ENCODE assay signal across 9 mouse cellular contexts in the genomic region with DNA sequence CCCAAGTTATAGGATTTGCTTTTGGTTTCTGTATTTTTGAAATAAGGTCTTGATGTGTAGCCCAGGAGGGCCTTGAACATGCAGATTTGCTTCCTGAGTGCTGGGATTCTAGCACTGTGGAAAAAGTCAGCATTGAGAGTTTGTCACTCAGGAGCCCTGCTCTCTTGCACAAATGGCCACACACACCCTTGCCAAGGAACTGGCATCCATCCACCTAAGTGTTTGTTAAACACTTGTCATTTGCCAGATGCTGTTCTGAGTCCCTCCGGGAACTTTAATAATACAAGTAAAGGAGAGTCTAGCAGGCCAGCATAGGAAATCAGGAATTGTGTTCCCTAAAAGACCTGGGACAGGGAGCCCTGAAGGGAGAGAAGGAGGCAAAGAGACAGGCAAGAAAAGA. TPM values are rescaled to one million over a fixed set of nuclear protein-coding genes. Genes with fewer than 3 reads are reported as not detected.
DNase-seq lines count a peak whose midpoint lies in the region; ATAC-seq and TF ChIP-seq lines count a peak whose summit lies in the region.
"Had no signal": no experiment of that assay in that cellular context is flagged by ENCODE, and none has a peak within 500 bp of the region (broad histone marks: within the 10 kb centered on the region; RNA-seq: fewer than 3 reads in every experiment).

No protein-coding gene starts in this region.

- H3K4me3 ChIP-seq in CH12.LX (replicated peaks in 1 of 3; ENCODE audit: low read depth in 2 of 3, low read length in 2 of 3, poor library complexity in 1 of 3) = no peak overlapping the region
- H3K4me3 ChIP-seq in intestine, embryonic 14.5 days (ENCODE audit: low read depth, low read length) = no peak overlapping the region
- H3K4me3 ChIP-seq in lung, embryonic 14.5 days (ENCODE audit: low read depth, low read length) = no peak overlapping the region

- no peak for TF ChIP-seq POLR2A in CH12.LX (IDR thresholded peaks at IDR 0.05; ENCODE audit: low read depth, low read length)

- H3K4me2 ChIP-seq in CH12.LX (ENCODE audit: insufficient read depth, low read depth, poor library complexity, severe bottlenecking) = 0 out of 2 replicates have a peak overlapping the region, but pooled peaks have one; percentile 30
- no peak overlapping the region for H3K4me2 ChIP-seq in intestine, embryonic 14.5 days (ENCODE audit: low read length)
- H3K4me2 ChIP-seq in lung, embryonic 14.5 days = peak overlapping the region; percentile 80

- no peak for TF ChIP-seq CTCF in CH12.LX (conservative IDR thresholded peaks at IDR 0.05 in 1 of 2, IDR thresholded peaks at IDR 0.05 in 1 of 2; ENCODE audit: low read depth in 2 of 2, low read length in 2 of 2)
- no peak for TF ChIP-seq CTCF in lung, embryonic 14.5 days (IDR thresholded peaks at IDR 0.05; ENCODE audit: low read depth)

- no peak for ATAC-seq in intestine, embryonic 14.5 days (replicated peaks; ENCODE audit: low FRiP score, low TSS enrichment, low read depth)
- no peak for ATAC-seq in lung, embryonic 14.5 days (ENCODE audit: insufficient read depth)
- no peak for ATAC-seq in granulocyte monocyte progenitor cell, adult 5-6 weeks (replicated peaks; ENCODE audit: poor library complexity, severe bottlenecking)

- peaks cover 15% of the 10 kb centered on the region for H3K79me2 ChIP-seq in CH12.LX (replicated peaks; ENCODE audit: control insufficient read depth, extremely low read depth, insufficient read depth, poor library complexity, severe bottlenecking)

- 35% methylated on average over 1 of the region's 1 CpGs for WGBS in intestine, embryonic 14.5 days
- 32% methylated on average over 1 of the region's 1 CpGs for WGBS in lung, embryonic 14.5 days

- dilution Hi-C loops in CH12.LX (cut with MboI; ENCODE audit: extremely low pct_ligation_motif_present, extremely low pct_unique_long_range_greater_than_20kb, low sequenced_read_pairs) = no loop called here

- peaks cover 35 to 69% of the 10 kb centered on the region in 2 experiments for H3K4me1 ChIP-seq in CH12.LX (ENCODE audit: control insufficient read depth in 1 of 2, insufficient read depth in 2 of 2)
- peaks cover 27% of the 10 kb centered on the region for H3K4me1 ChIP-seq in intestine, embryonic 14.5 days (replicated peaks; ENCODE audit: control insufficient read depth, insufficient read depth, low read length)
- H3K4me1 ChIP-seq in lung, embryonic 14.5 days (ENCODE audit: insufficient read depth) = peaks cover 22% of the 10 kb centered on the region

- no peaks in the 10 kb centered on the region for H3K27me3 ChIP-seq in CH12.LX (replicated peaks)
- H3K27me3 ChIP-seq in intestine, embryonic 14.5 days (replicated peaks; ENCODE audit: control insufficient read depth, insufficient read depth, low read length) = no peaks in the 10 kb centered on the region
- H3K27me3 ChIP-seq in lung, embryonic 14.5 days (ENCODE audit: insufficient read depth, low read length) = no peaks in the 10 kb centered on the region

- no peaks in the 10 kb centered on the region for H3K9me3 ChIP-seq in CH12.LX (replicated peaks; ENCODE audit: low read length)
- no peaks in the 10 kb centered on the region for H3K9me3 ChIP-seq in intestine, embryonic 14.5 days (ENCODE audit: control insufficient read depth, low read length)
- H3K9me3 ChIP-seq in lung, embryonic 14.5 days (ENCODE audit: low read depth, low read length) = no peaks in the 10 kb centered on the region

- TF ChIP-seq RAD21 in CH12.LX (IDR thresholded peaks at IDR 0.05; ENCODE audit: low read depth, low read length) = no peak

- TF ChIP-seq EP300 in CH12.LX (IDR thresholded peaks at IDR 0.05; ENCODE audit: low read length) = no peak

- no peak overlapping the region for H3K9ac ChIP-seq in CH12.LX (ENCODE audit: insufficient read depth, low read depth)
- no peak overlapping the region for H3K9ac ChIP-seq in intestine, embryonic 14.5 days (ENCODE audit: low read length)
- H3K9ac ChIP-seq in lung, embryonic 14.5 days = peak overlapping the region; percentile 69; the same call in 1 of the 2 replicates

- in situ Hi-C loops in CH12.LX (cut with MboI; ENCODE audit: low pct_ligation_motif_present, low pct_unique_long_range_greater_than_20kb, low sequenced_read_pairs) = loop anchor here (5.0 kb wide), 2 partner anchors 37 to 72 kb away; no protein-coding TSS in a partner anchor

- DNase-seq in heart, adult 11 months = peak; percentile 86
- no peak for DNase-seq in heart, adult 8-10 months (ENCODE audit: low spot score)
- DNase-seq in CH12.LX (ENCODE audit: extremely low read depth) = no peak
- DNase-seq in intestine, embryonic 14.5 days (ENCODE audit: low spot score) = no peak
- peak; percentile 26 for DNase-seq in lung, embryonic 14.5 days
- DNase-seq in spleen, postnatal 14 days (ENCODE audit: low spot score in 2 of 2) = no peak
- no peak for DNase-seq in kidney, adult 9 months
- DNase-seq: cerebellum, adult 9-11 months had no signal

- peaks cover 3 to 25% of the 10 kb centered on the region in 2 experiments for H3K36me3 ChIP-seq in CH12.LX (replicated peaks in 1 of 2; ENCODE audit: control insufficient read depth in 1 of 2, insufficient read depth in 1 of 2, low read length in 1 of 2)
- 0 out of 2 replicates have a peak, but pooled peaks cover 11% of the 10 kb centered on the region for H3K36me3 ChIP-seq in intestine, embryonic 14.5 days (ENCODE audit: control insufficient read depth, insufficient read depth, low read length)
- H3K36me3 ChIP-seq in lung, embryonic 14.5 days (ENCODE audit: insufficient read depth) = peaks cover 14% of the 10 kb centered on the region

- no peak overlapping the region for H3K27ac ChIP-seq in CH12.LX (ENCODE audit: insufficient read depth, low read depth)
- peak overlapping the region; percentile 68 for H3K27ac ChIP-seq in intestine, embryonic 14.5 days (ENCODE audit: low read depth)
- H3K27ac ChIP-seq in lung, embryonic 14.5 days (ENCODE audit: low read depth) = peak overlapping the region; percentile 25; the same call in 1 of the 2 replicates

TF ChIP-seq in CH12.LX, 34 proteins besides CTCF, POLR2A, EP300 and RAD21 (continues in another document):
- TF ChIP-seq E2F4 (IDR thresholded peaks at IDR 0.05; ENCODE audit: insufficient replicate concordance, low read depth, low read length) (no peak), POLR2AphosphoS2 (IDR thresholded peaks at IDR 0.05; ENCODE audit: low read depth, low read length) (no peak), MEF2A (IDR thresholded peaks at IDR 0.05; ENCODE audit: borderline replicate concordance, low read depth, low read length) (no peak), PAX5 (IDR thresholded peaks at IDR 0.05; ENCODE audit: low read length) (no peak), ZMIZ1 (IDR thresholded peaks at IDR 0.05; ENCODE audit: low read depth, low read length) (no peak)

RNA-seq across cellular contexts. Expression of gene Rnh1, which starts 3.4 kb away (rescaled TPM):
- total RNA-seq in heart, adult 8-10 months (2022) = 10 to 100 TPM; 71.3 to 75.2 (median 72.9) TPM
- total RNA-seq in CH12.LX (2012; rRNA removed) (133 and 137 TPM in 2 replicates), CH12.LX (2014; rRNA removed) (84.7 and 91.0 TPM in 2 replicates)
- 95.5 and 103 TPM in 2 replicates for polyA plus RNA-seq in CH12.LX (2012; ENCODE audit: insufficient read length, low read depth)
- polyA plus RNA-seq in intestine, embryonic 14.5 days (2014; fragmentation: Nextera tagmentation; extraction: Ambion mirVana) = 121 and 123 TPM in 2 replicates
- 124 and 130 TPM in 2 replicates for polyA plus RNA-seq in lung, embryonic 14.5 days (2014; fragmentation: Nextera tagmentation; extraction: Ambion mirVana)
- total RNA-seq in granulocyte monocyte progenitor cell, adult 5-6 weeks (2014; fragmentation: Nextera tagmentation) = 79.1 and 109 TPM in 2 replicates
- total RNA-seq in granulocyte monocyte progenitor cell, adult 5-6 weeks (2017) = 45.2 and 47.7 TPM in 2 replicates

RNA-seq across cellular contexts. Expression of gene Hras, which starts 24.5 kb away (rescaled TPM):
- total RNA-seq in heart, adult 8-10 months (2022) = 100 to 1,000 TPM in 1 of 4 experiments, 10 to 100 TPM in 3; 81.0 to 107 (median 87.7) TPM
- 82.0 and 106 TPM in 2 replicates for total RNA-seq in CH12.LX (2012; rRNA removed)
- 43.6 and 48.9 TPM in 2 replicates for total RNA-seq in CH12.LX (2014; rRNA removed)
- polyA plus RNA-seq in CH12.LX (2012; ENCODE audit: insufficient read length, low read depth) = 71.3 and 86.3 TPM in 2 replicates
- 72.6 and 96.6 TPM in 2 replicates for polyA plus RNA-seq in intestine, embryonic 14.5 days (2014; fragmentation: Nextera tagmentation; extraction: Ambion mirVana)
- 85.8 and 97.4 TPM in 2 replicates for polyA plus RNA-seq in lung, embryonic 14.5 days (2014; fragmentation: Nextera tagmentation; extraction: Ambion mirVana)
- total RNA-seq in granulocyte monocyte progenitor cell, adult 5-6 weeks (2014; fragmentation: Nextera tagmentation) = 57.4 and 69.3 TPM in 2 replicates
- 24.9 and 28.8 TPM in 2 replicates for total RNA-seq in granulocyte monocyte progenitor cell, adult 5-6 weeks (2017)

RNA-seq across cellular contexts. Expression of gene Lrrc56, which starts 24.7 kb away (rescaled TPM):
- 1 to 10 TPM; 1.8 to 3.4 (median 3.0) TPM for total RNA-seq in heart, adult 8-10 months (2022)
- total RNA-seq in CH12.LX (2012; rRNA removed) = 0.92 and 0.93 TPM in 2 replicates
- total RNA-seq in CH12.LX (2014; rRNA removed) = 0.46 and 0.89 TPM in 2 replicates
- 1.0 and 1.4 TPM in 2 replicates for polyA plus RNA-seq in CH12.LX (2012; ENCODE audit: insufficient read length, low read depth)
- polyA plus RNA-seq in intestine, embryonic 14.5 days (2014; fragmentation: Nextera tagmentation; extraction: Ambion mirVana) = 3.9 and 4.9 TPM in 2 replicates
- polyA plus RNA-seq in lung, embryonic 14.5 days (2014; fragmentation: Nextera tagmentation; extraction: Ambion mirVana) = 3.8 and 4.3 TPM in 2 replicates
- 1.4 and 2.4 TPM in 2 replicates for total RNA-seq in granulocyte monocyte progenitor cell, adult 5-6 weeks (2014; fragmentation: Nextera tagmentation)
- 0.52 and 0.62 TPM in 2 replicates for total RNA-seq in granulocyte monocyte progenitor cell, adult 5-6 weeks (2017)

RNA-seq across cellular contexts. Expression of gene Lmntd2, which starts 44.6 kb away (rescaled TPM):
- not detected for total RNA-seq in heart, adult 8-10 months (2022)
- total RNA-seq in CH12.LX (2012; rRNA removed) (0.50 and 1.1 TPM in 2 replicates), CH12.LX (2014; rRNA removed) (0.55 and 0.97 TPM in 2 replicates)
- polyA plus RNA-seq in CH12.LX (2012; ENCODE audit: insufficient read length, low read depth) = 0.85 and 0.89 TPM in 2 replicates
- polyA plus RNA-seq in intestine, embryonic 14.5 days (2014; fragmentation: Nextera tagmentation; extraction: Ambion mirVana) = 2.7 and 2.8 TPM in 2 replicates
- polyA plus RNA-seq in lung, embryonic 14.5 days (2014; fragmentation: Nextera tagmentation; extraction: Ambion mirVana) = 0.74 and 1.4 TPM in 2 replicates
- total RNA-seq in granulocyte monocyte progenitor cell, adult 5-6 weeks (2014; fragmentation: Nextera tagmentation) = 2.2 TPM in 1 of 2 replicates, not detected in the other
- 0.34 TPM in 1 of 2 replicates, not detected in the other for total RNA-seq in granulocyte monocyte progenitor cell, adult 5-6 weeks (2017)

RNA-seq across cellular contexts. Expression of gene Rassf7, which starts 46.4 kb away (rescaled TPM):
- under 1 TPM in 3 of 4 experiments, not detected in 1; 0.66 to 0.90 (median 0.73) TPM for total RNA-seq in heart, adult 8-10 months (2022)
- total RNA-seq in CH12.LX (2012; rRNA removed) (9.4 and 11.6 TPM in 2 replicates), CH12.LX (2014; rRNA removed) (6.7 and 8.1 TPM in 2 replicates)
- 4.1 and 4.6 TPM in 2 replicates for polyA plus RNA-seq in CH12.LX (2012; ENCODE audit: insufficient read length, low read depth)
- polyA plus RNA-seq in intestine, embryonic 14.5 days (2014; fragmentation: Nextera tagmentation; extraction: Ambion mirVana) = 60.3 and 61.4 TPM in 2 replicates
- polyA plus RNA-seq in lung, embryonic 14.5 days (2014; fragmentation: Nextera tagmentation; extraction: Ambion mirVana) = 38.9 and 41.1 TPM in 2 replicates
- 3.1 and 4.5 TPM in 2 replicates for total RNA-seq in granulocyte monocyte progenitor cell, adult 5-6 weeks (2014; fragmentation: Nextera tagmentation)
- 2.0 and 4.5 TPM in 2 replicates for total RNA-seq in granulocyte monocyte progenitor cell, adult 5-6 weeks (2017)

Comparison
In these comparisons a context has a peak if more than half of its experiments do, and no peak if none do; other contexts are left out.
1. DNase-seq: peak in heart, adult 11 months (single experiment) and lung, embryonic 14.5 days (single experiment); none in heart, adult 8-10 months (single experiment), CH12.LX (single experiment), intestine, embryonic 14.5 days (single experiment), spleen, postnatal 14 days (0 of 2) and kidney, adult 9 months (single experiment).